Mouse (Mus musculus) midbrain, embryonic 12.5 days (tissue): ENCODE measurements around the gene Celf1. TPM values are rescaled to one million over a fixed set of nuclear protein-coding genes. Genes with fewer than 3 reads are reported as not detected.

Source experiments
- ATAC-seq: fragments of 200-750 bp; cut with Nextera tagmentation; 2 replicates; pipeline ENCODE4 v1.8.0; 2017; ENCODE audit warnings: low read depth, moderate TSS enrichment, moderate library complexity; ENCODE audit not compliant: low FRiP score
- H3K27ac ChIP-seq: fragments of 300-500 bp; sonication (generic); replicated peaks from 2 replicates; pipeline ENCODE4 v1.5.1; 2016; ENCODE audit warnings: mild to moderate bottlenecking
- H3K27me3 ChIP-seq: fragments of 300-500 bp; sonication (generic); 2 replicates; pipeline ENCODE4 v1.6.1; 2016; ENCODE audit warnings: mild to moderate bottlenecking
- H3K36me3 ChIP-seq: fragments of 300-500 bp; sonication (generic); 2 replicates; pipeline ENCODE4 v1.6.1; 2016
- H3K4me1 ChIP-seq: fragments of 300-500 bp; sonication (generic); 2 replicates; pipeline ENCODE4 v1.6.1; 2016
- H3K4me2 ChIP-seq: fragments of 300-500 bp; sonication (generic); replicated peaks from 2 replicates; pipeline ENCODE4 v1.6.1; 2016; ENCODE audit warnings: mild to moderate bottlenecking, moderate library complexity
- H3K4me3 ChIP-seq: fragments of 300-500 bp; sonication (generic); 2 replicates; pipeline ENCODE4 v1.5.1; 2016; ENCODE audit warnings: mild to moderate bottlenecking
- H3K9ac ChIP-seq: fragments of 300-500 bp; sonication (generic); replicated peaks from 2 replicates; pipeline ENCODE4 v1.6.1; 2016; ENCODE audit warnings: mild to moderate bottlenecking, moderate library complexity
- H3K9me3 ChIP-seq: fragments of 300-500 bp; sonication (generic); 2 replicates; pipeline ENCODE4 v1.6.1; 2016; ENCODE audit warnings: mild to moderate bottlenecking
- WGBS: fragments of 180-500 bp; shearing (Covaris S2); methylation state at CpG from one replicate; pipeline ENCODE4 v1.1.7; 2016; 5-methylcytosine and 5-hydroxymethylcytosine counted together
- polyA plus RNA-seq: library from polyadenylated mRNA; unstranded; fragments of >200 nt; fragmentation: Nextera tagmentation; extraction: Ambion mirVana; gene quantifications from 2 replicates; pipeline ENCODE4 v1.2.1, GENCODE M21; 2016

Celf1 gene
- polyA plus RNA-seq, 1 experiment from 2014 or later = 167 TPM

- peak overlapping the region; percentile 88 for H3K27ac ChIP-seq
- peak; percentile 20; the same call in 1 of the 2 replicates for ATAC-seq
- H3K9ac ChIP-seq = peak overlapping the region; percentile 94
- 32% methylated on average over 7 of the region's 7 CpGs for WGBS
- peaks cover 21% of the 10 kb centered on the region for H3K36me3 ChIP-seq
- peaks cover 28% of the 10 kb centered on the region for H3K4me1 ChIP-seq
- H3K27me3 ChIP-seq = no peaks in the 10 kb centered on the region
- peak overlapping the region; percentile 74 for H3K4me3 ChIP-seq
- no peaks in the 10 kb centered on the region for H3K9me3 ChIP-seq
- peak overlapping the region; percentile 75 for H3K4me2 ChIP-seq
Measured at GRCm38 (mm10) chr2:90916560-90917232, 23.5 kb upstream of the Celf1 start.

GRCm38 (mm10) chr2:90917233-90917998 is 22.8 kb upstream of the Celf1 start:
- ATAC-seq = peak; percentile 89

GRCm38 (mm10) chr2:90917999-90918698 is 22.0 kb upstream of the Celf1 start:
- ATAC-seq = no peak
- peak overlapping the region; percentile 75 for H3K4me2 ChIP-seq
- peak overlapping the region; percentile 94 for H3K9ac ChIP-seq
- peaks cover 28% of the 10 kb centered on the region for H3K4me1 ChIP-seq
- H3K27ac ChIP-seq = peak overlapping the region; percentile 88
- H3K9me3 ChIP-seq = no peaks in the 10 kb centered on the region
- no peaks in the 10 kb centered on the region for H3K27me3 ChIP-seq
- peaks cover 9% of the 10 kb centered on the region for H3K36me3 ChIP-seq
- 12% methylated on average over 16 of the region's 16 CpGs for WGBS
- H3K4me3 ChIP-seq = peak overlapping the region; percentile 74

More at GRCm38 (mm10) chr2:90917233-90917998, 22.8 kb upstream of the Celf1 start:
- Histone ChIP-seq H3K4me2 (peak overlapping the region; percentile 75), H3K9me3 (no peaks in the 10 kb centered on the region), H3K4me3 (peak overlapping the region; percentile 74), H3K4me1 (peaks cover 28% of the 10 kb centered on the region), H3K27me3 (no peaks in the 10 kb centered on the region), H3K27ac (peak overlapping the region; percentile 88), H3K9ac (peak overlapping the region; percentile 94), H3K36me3 (peaks cover 16% of the 10 kb centered on the region)
- under 1% methylated on average over 69 of the region's 73 CpGs for WGBS

- H3K27me3 ChIP-seq = no peaks in the 10 kb centered on the region
- H3K9me3 ChIP-seq = no peaks in the 10 kb centered on the region
- ATAC-seq = no peak
- H3K9ac ChIP-seq = no peak overlapping the region
- H3K4me3 ChIP-seq = no peak overlapping the region
- H3K4me2 ChIP-seq = no peak overlapping the region
- 83% methylated on average over 1 of the region's 1 CpGs for WGBS
- no peak overlapping the region for H3K27ac ChIP-seq
- no peaks in the 10 kb centered on the region for H3K36me3 ChIP-seq
- H3K4me1 ChIP-seq = peaks cover 20% of the 10 kb centered on the region
Measured at GRCm38 (mm10) chr2:90921178-90921577, 19.0 kb upstream of the Celf1 start.

- 95% methylated on average over 2 of the region's 2 CpGs for WGBS
- no peak overlapping the region for H3K4me2 ChIP-seq
- no peak for ATAC-seq
- H3K4me3 ChIP-seq = no peak overlapping the region
- no peaks in the 10 kb centered on the region for H3K9me3 ChIP-seq
- H3K9ac ChIP-seq = no peak overlapping the region
- H3K27me3 ChIP-seq = no peaks in the 10 kb centered on the region
- peaks cover 8% of the 10 kb centered on the region; the same call in 1 of the 2 replicates for H3K4me1 ChIP-seq
- H3K27ac ChIP-seq = no peak overlapping the region
- H3K36me3 ChIP-seq = no peaks in the 10 kb centered on the region
Measured at GRCm38 (mm10) chr2:90922636-90923035, 17.5 kb upstream of the Celf1 start.

- H3K36me3 ChIP-seq = no peaks in the 10 kb centered on the region
- H3K27ac ChIP-seq = no peak overlapping the region
- H3K27me3 ChIP-seq = no peaks in the 10 kb centered on the region
- 85% methylated on average over 13 of the region's 13 CpGs for WGBS
- H3K4me3 ChIP-seq = no peak overlapping the region
- H3K9ac ChIP-seq = no peak overlapping the region
- ATAC-seq = no peak
- no peaks in the 10 kb centered on the region for H3K4me1 ChIP-seq
- no peak overlapping the region for H3K4me2 ChIP-seq
- no peaks in the 10 kb centered on the region for H3K9me3 ChIP-seq
Measured at GRCm38 (mm10) chr2:90928566-90928965, 11.6 kb upstream of the Celf1 start.

GRCm38 (mm10) chr2:90931829-90932228 is 8.4 kb upstream of the Celf1 start:
- H3K27me3 ChIP-seq = no peaks in the 10 kb centered on the region
- no peak overlapping the region for H3K4me3 ChIP-seq
- H3K4me2 ChIP-seq = no peak overlapping the region
- H3K36me3 ChIP-seq = no peaks in the 10 kb centered on the region
- ATAC-seq = no peak
- H3K27ac ChIP-seq = no peak overlapping the region
- WGBS = 84% methylated on average over 8 of the region's 8 CpGs
- H3K4me1 ChIP-seq = no peaks in the 10 kb centered on the region
- no peaks in the 10 kb centered on the region for H3K9me3 ChIP-seq
- H3K9ac ChIP-seq = no peak overlapping the region

- no peaks in the 10 kb centered on the region for H3K36me3 ChIP-seq
- WGBS = 73% methylated on average over 2 of the region's 2 CpGs
- no peak for ATAC-seq
Measured at GRCm38 (mm10) chr2:90932273-90932672, 7.9 kb upstream of the Celf1 start.

GRCm38 (mm10) chr2:90938362-90938761 is 1.8 kb upstream of the Celf1 start:
- no peak overlapping the region for H3K9ac ChIP-seq
- H3K27me3 ChIP-seq = no peaks in the 10 kb centered on the region
- no peaks in the 10 kb centered on the region for H3K36me3 ChIP-seq
- no peak for ATAC-seq
- H3K4me1 ChIP-seq = peaks cover 22% of the 10 kb centered on the region
- no peaks in the 10 kb centered on the region for H3K9me3 ChIP-seq
- H3K27ac ChIP-seq = no peak overlapping the region
- no peak overlapping the region for H3K4me3 ChIP-seq
- H3K4me2 ChIP-seq = no peak overlapping the region
- 73% methylated on average over 3 of the region's 3 CpGs for WGBS

More at GRCm38 (mm10) chr2:90932273-90932672, 7.9 kb upstream of the Celf1 start:
- no peak overlapping the region for H3K4me2 ChIP-seq
- H3K9ac ChIP-seq = no peak overlapping the region
- H3K27ac ChIP-seq = no peak overlapping the region
- no peaks in the 10 kb centered on the region for H3K9me3 ChIP-seq
- no peak overlapping the region for H3K4me3 ChIP-seq
- no peaks in the 10 kb centered on the region for H3K4me1 ChIP-seq
- no peaks in the 10 kb centered on the region for H3K27me3 ChIP-seq

- Histone ChIP-seq H3K4me2 (peak overlapping the region; percentile 77), H3K9me3 (no peaks in the 10 kb centered on the region), H3K27ac (peak overlapping the region; percentile 96), H3K4me3 (peak overlapping the region; percentile 87), H3K9ac (peak overlapping the region; percentile 96), H3K4me1 (peaks cover 24% of the 10 kb centered on the region), H3K27me3 (no peaks in the 10 kb centered on the region), H3K36me3 (no peaks in the 10 kb centered on the region)
- WGBS = 54% methylated on average over 8 of the region's 8 CpGs
- ATAC-seq = peak; percentile 67
Measured at GRCm38 (mm10) chr2:90939750-90940149, 432 bp upstream of the Celf1 start.

- no peak overlapping the region for H3K9ac ChIP-seq
Measured at GRCm38 (mm10) chr2:90941744-90942143, 1.6 kb downstream of the Celf1 start.

GRCm38 (mm10) chr2:90950149-90950548 is 10.0 kb downstream of the Celf1 start:
- 83% methylated on average over 5 of the region's 5 CpGs for WGBS
- no peak overlapping the region for H3K27ac ChIP-seq

More at GRCm38 (mm10) chr2:90941744-90942143, 1.6 kb downstream of the Celf1 start:
- H3K27ac ChIP-seq = no peak overlapping the region
- whole genome bisulfite sequencing = 52% methylated on average over 2 of the region's 2 CpGs
- H3K4me3 ChIP-seq = peak overlapping the region; percentile 87
- peak overlapping the region; percentile 77 for H3K4me2 ChIP-seq
- H3K9me3 ChIP-seq = no peaks in the 10 kb centered on the region
- ATAC-seq = no peak
- peaks cover 27% of the 10 kb centered on the region for H3K4me1 ChIP-seq
- no peaks in the 10 kb centered on the region for H3K36me3 ChIP-seq
- no peaks in the 10 kb centered on the region for H3K27me3 ChIP-seq

More at GRCm38 (mm10) chr2:90950149-90950548, 10.0 kb downstream of the Celf1 start:
- H3K27me3 ChIP-seq = no peaks in the 10 kb centered on the region
- no peak for ATAC-seq
- no peaks in the 10 kb centered on the region for H3K9me3 ChIP-seq
- no peak overlapping the region for H3K9ac ChIP-seq
- H3K4me1 ChIP-seq = peaks cover 8% of the 10 kb centered on the region; the same call in 1 of the 2 replicates
- no peak overlapping the region for H3K4me3 ChIP-seq
- H3K36me3 ChIP-seq = no peaks in the 10 kb centered on the region
- H3K4me2 ChIP-seq = no peak overlapping the region
